Mouse (Mus musculus): Measurements from ENCODE around the gene Ttll5.

DNA sequence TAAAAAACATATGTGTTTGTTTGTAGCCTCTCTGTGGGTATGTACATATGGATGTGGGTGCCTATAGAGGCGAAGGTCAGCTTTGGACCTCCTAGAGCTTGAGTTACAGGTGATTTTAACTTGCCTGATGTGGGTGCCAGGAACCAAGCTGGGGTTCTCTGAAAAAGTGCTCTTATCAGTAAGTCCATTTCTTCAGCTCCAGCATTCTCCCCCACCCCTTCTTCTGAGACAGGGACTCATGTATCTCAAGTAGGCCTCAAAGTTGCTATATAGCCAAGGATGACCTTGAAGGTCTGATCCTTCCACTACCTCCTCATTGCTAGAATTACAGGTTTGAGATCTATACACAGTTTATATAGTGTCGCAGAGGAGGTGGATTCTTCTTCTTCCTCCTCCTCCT, 81.2 kb downstream of the Ttll5 start:
- TF ChIP-seq POLR2A (IDR thresholded peaks at IDR 0.05; ENCODE audit: control insufficient read depth, low read depth, low read length): no peak
- TF ChIP-seq CTCF (IDR thresholded peaks at IDR 0.05; ENCODE audit: control insufficient read depth, insufficient read depth, insufficient replicate concordance, low read depth, low read length): no peak
